Mouse (Mus musculus): Measurements from ENCODE around the gene Retnlb. TPM values are rescaled to one million over a fixed set of nuclear protein-coding genes. Genes with fewer than 3 reads are reported as not detected.
"Not testable (repeated sequence)": the region's sequence is repeated elsewhere in the genome, so short reads cannot be mapped to it uniquely, and the experiment has no call there.

Retnlb gene
- polyA plus RNA-seq, 1 experiment from 2014 or later: not detected

DNA sequence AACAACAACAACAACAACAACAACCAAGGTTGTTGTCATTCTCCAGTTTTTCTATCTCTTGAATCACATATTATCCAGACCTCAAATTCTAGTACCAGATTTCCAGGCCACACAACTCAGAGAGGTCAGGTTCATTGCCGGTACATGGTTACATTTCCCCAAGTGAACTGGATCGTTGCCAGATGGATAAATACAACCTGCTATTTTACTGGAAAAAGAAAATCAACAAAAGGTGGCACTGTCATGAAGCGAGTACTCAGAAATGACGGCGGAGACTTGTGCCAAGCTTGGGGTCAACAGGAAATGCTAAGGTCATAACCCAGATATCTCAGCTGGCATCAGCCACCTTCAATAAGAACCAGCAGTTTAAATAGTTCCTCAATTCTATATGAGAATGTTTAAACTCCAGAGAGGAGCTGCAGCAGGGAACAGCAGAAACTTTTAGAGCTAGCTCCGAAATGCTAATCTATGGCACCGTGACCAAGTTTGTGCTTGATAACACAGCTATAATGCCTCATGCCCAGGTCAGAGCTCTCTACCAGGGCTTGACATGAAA is 4.7 kb upstream of the Retnlb start:
- no peak overlapping the region for H3K9ac ChIP-seq
- H3K4me3 ChIP-seq (replicated peaks): no peak overlapping the region
- H3K27me3 ChIP-seq: no peaks in the 10 kb centered on the region
- no peaks in the 10 kb centered on the region for H3K9me3 ChIP-seq (replicated peaks)
- no peaks in the 10 kb centered on the region for H3K36me3 ChIP-seq
- WGBS: 55% methylated on average over 7 of the region's 7 CpGs
- no peak for ATAC-seq (ENCODE audit: insufficient number of reproducible peaks, low FRiP score, low TSS enrichment, low read depth)
- H3K4me1 ChIP-seq: no peaks in the 10 kb centered on the region
- H3K27ac ChIP-seq (replicated peaks): no peak overlapping the region
- H3K4me2 ChIP-seq (replicated peaks): no peak overlapping the region

GRCm38 (mm10) chr16:48818524-48818923 is 1.9 kb downstream of the Retnlb start:
- no peaks in the 10 kb centered on the region for H3K36me3 ChIP-seq
- WGBS: 89% methylated on average over 6 of the region's 6 CpGs
- ATAC-seq (ENCODE audit: insufficient number of reproducible peaks, low FRiP score, low TSS enrichment, low read depth): no peak
- H3K4me2 ChIP-seq (replicated peaks): no peak overlapping the region
- H3K9ac ChIP-seq: no peak overlapping the region
- H3K27me3 ChIP-seq: no peaks in the 10 kb centered on the region
- no peaks in the 10 kb centered on the region for H3K4me1 ChIP-seq
- H3K9me3 ChIP-seq (replicated peaks): no peaks in the 10 kb centered on the region
- no peak overlapping the region for H3K27ac ChIP-seq (replicated peaks)
- H3K4me3 ChIP-seq (replicated peaks): no peak overlapping the region

DNA sequence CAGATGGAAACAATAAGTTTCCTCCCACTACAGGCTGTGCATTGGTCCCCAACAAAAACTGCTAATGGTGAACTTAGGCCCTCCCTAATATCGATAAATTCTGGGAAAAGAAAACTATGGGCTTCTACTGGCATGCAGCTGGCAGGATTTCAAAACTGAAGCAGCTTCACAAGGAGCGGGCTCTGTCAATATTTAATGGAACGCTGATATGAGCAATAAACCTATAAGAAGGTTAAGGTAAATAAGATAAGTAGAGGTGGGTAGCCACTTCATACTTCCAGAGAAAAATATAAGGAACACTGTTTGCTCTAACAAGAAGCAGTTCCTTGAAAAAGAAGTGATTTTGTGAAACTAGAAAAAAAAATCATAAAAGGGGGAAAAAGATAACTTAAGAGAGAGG is 9.8 kb downstream of the Retnlb start:
- 83% methylated on average over 3 of the region's 3 CpGs for WGBS
- H3K9ac ChIP-seq: no peak overlapping the region

DNA sequence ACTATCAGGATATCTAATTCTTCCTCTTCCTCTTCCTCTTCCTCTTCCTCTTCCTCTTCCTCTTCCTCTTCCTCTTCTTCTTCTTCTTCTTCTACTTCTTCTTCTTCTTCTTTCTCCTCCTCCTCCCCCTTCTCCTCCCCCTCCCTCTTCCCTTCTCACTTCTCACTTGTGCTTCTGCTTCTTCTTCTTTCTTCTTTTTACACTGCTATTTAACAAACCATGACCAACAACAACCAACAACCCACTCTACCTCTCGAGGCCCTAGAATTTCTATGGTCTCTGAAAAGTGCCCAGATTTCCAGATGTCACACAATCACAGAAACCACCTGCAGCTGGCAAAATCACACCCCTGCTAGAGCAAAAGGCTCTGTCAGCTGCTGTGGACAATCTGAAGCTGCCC is 11.0 kb downstream of the Retnlb start:
- 47% methylated on average over 1 of the region's 1 CpGs for WGBS
- H3K9ac ChIP-seq: no peak overlapping the region
- no peak overlapping the region for H3K4me3 ChIP-seq (replicated peaks)
- no peak for ATAC-seq (ENCODE audit: insufficient number of reproducible peaks, low FRiP score, low TSS enrichment, low read depth)
- H3K4me1 ChIP-seq: no peaks in the 10 kb centered on the region
- H3K27me3 ChIP-seq: no peaks in the 10 kb centered on the region
- H3K27ac ChIP-seq (replicated peaks): no peak overlapping the region
- H3K36me3 ChIP-seq: no peaks in the 10 kb centered on the region
- no peaks in the 10 kb centered on the region for H3K9me3 ChIP-seq (replicated peaks)
- H3K4me2 ChIP-seq (replicated peaks): no peak overlapping the region

More for the DNA sequence above, 9.8 kb downstream of the Retnlb start:
- Histone ChIP-seq H3K9me3 (replicated peaks) (no peaks in the 10 kb centered on the region), H3K27ac (replicated peaks) (no peak overlapping the region), H3K36me3 (no peaks in the 10 kb centered on the region), H3K4me1 (no peaks in the 10 kb centered on the region), H3K27me3 (no peaks in the 10 kb centered on the region), H3K4me3 (replicated peaks) (no peak overlapping the region), H3K4me2 (replicated peaks) (no peak overlapping the region)
- no peak for ATAC-seq (ENCODE audit: insufficient number of reproducible peaks, low FRiP score, low TSS enrichment, low read depth)

- no peaks in the 10 kb centered on the region for H3K4me1 ChIP-seq
- H3K9ac ChIP-seq: no peak overlapping the region
- no peak for ATAC-seq (ENCODE audit: insufficient number of reproducible peaks, low FRiP score, low TSS enrichment, low read depth)
- no peaks in the 10 kb centered on the region for H3K27me3 ChIP-seq
- no peak overlapping the region for H3K4me3 ChIP-seq (replicated peaks)
- WGBS: 79% methylated on average over 4 of the region's 4 CpGs
- H3K4me2 ChIP-seq (replicated peaks): no peak overlapping the region
- no peak overlapping the region for H3K27ac ChIP-seq (replicated peaks)
- no peaks in the 10 kb centered on the region for H3K36me3 ChIP-seq
- H3K9me3 ChIP-seq (replicated peaks): no peaks in the 10 kb centered on the region
Observed at GRCm38 (mm10) chr16:48829060-48829459, 12.4 kb downstream of the Retnlb start.

- no peak overlapping the region for H3K4me2 ChIP-seq (replicated peaks)
- H3K9ac ChIP-seq: no peak overlapping the region
- 79% methylated on average over 8 of the region's 8 CpGs for WGBS
- no peak for ATAC-seq (ENCODE audit: insufficient number of reproducible peaks, low FRiP score, low TSS enrichment, low read depth)
- no peaks in the 10 kb centered on the region for H3K4me1 ChIP-seq
- H3K27ac ChIP-seq (replicated peaks): no peak overlapping the region
- H3K9me3 ChIP-seq (replicated peaks): no peaks in the 10 kb centered on the region
- H3K36me3 ChIP-seq: no peaks in the 10 kb centered on the region
- no peak overlapping the region for H3K4me3 ChIP-seq (replicated peaks)
- H3K27me3 ChIP-seq: no peaks in the 10 kb centered on the region
Observed at GRCm38 (mm10) chr16:48832055-48832454, 15.4 kb downstream of the Retnlb start.

- not testable (repeated sequence) for H3K36me3 ChIP-seq; H3K9ac ChIP-seq; H3K9me3 ChIP-seq (replicated peaks); ATAC-seq (ENCODE audit: insufficient number of reproducible peaks, low FRiP score, low TSS enrichment, low read depth); H3K4me3 ChIP-seq (replicated peaks); H3K4me2 ChIP-seq (replicated peaks); H3K4me1 ChIP-seq; H3K27ac ChIP-seq (replicated peaks); H3K27me3 ChIP-seq
- WGBS: 65% methylated on average over 1 of the region's 1 CpGs
Observed at GRCm38 (mm10) chr16:48833626-48834025, 17.0 kb downstream of the Retnlb start.

DNA sequence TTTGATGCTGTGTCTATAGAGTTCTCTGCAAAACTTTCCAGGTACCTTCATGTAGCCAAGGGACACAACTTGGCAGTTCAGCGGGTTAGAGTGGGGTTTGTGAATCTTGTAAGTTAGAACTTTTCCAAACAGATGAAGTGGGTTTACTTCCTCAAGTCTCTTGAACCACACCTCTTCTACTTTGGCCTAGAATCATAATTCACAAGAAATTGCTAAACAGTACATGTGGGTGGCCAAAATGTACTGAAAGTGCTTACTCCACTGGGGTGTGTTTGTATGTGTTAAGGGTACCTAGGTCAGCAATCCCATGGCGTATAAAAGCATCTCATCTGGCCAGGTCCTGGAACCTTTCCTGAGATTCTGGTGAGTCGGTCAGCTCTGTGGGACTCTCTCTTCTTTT is 25.6 kb downstream of the Retnlb start, which contains the start of gene Retnla:
Gene Retnla (plus strand): TSS at position 286 of the 400 bp plus-strand sequence.
- 75% methylated on average over 3 of the region's 3 CpGs for WGBS
- no peak within 1 kb of the TSS for H3K4me2 ChIP-seq (replicated peaks)
- no peaks in the 10 kb centered on the region for H3K9me3 ChIP-seq (replicated peaks)
- no peak within 1 kb of the TSS for H3K4me3 ChIP-seq (replicated peaks)
- no peak for ATAC-seq (ENCODE audit: insufficient number of reproducible peaks, low FRiP score, low TSS enrichment, low read depth)
- H3K4me1 ChIP-seq: no peaks in the 10 kb centered on the region
- no peak within 1 kb of the TSS for H3K27ac ChIP-seq (replicated peaks)
- no peaks in the 10 kb centered on the region for H3K27me3 ChIP-seq
- H3K36me3 ChIP-seq: no peaks in the 10 kb centered on the region
- H3K9ac ChIP-seq: no peak within 1 kb of the TSS

GRCm38 (mm10) chr16:48843671-48844386 is 27.2 kb downstream of the Retnlb start:
- no peak overlapping the region for H3K4me3 ChIP-seq (replicated peaks)
- H3K27ac ChIP-seq (replicated peaks): no peak overlapping the region
- H3K4me1 ChIP-seq: no peaks in the 10 kb centered on the region
- H3K9me3 ChIP-seq (replicated peaks): no peaks in the 10 kb centered on the region
- no peaks in the 10 kb centered on the region for H3K36me3 ChIP-seq
- no peak overlapping the region for H3K9ac ChIP-seq
- 84% methylated on average over 4 of the region's 4 CpGs for WGBS
- no peaks in the 10 kb centered on the region for H3K27me3 ChIP-seq
- no peak for ATAC-seq (ENCODE audit: insufficient number of reproducible peaks, low FRiP score, low TSS enrichment, low read depth)
- H3K4me2 ChIP-seq (replicated peaks): no peak overlapping the region

- H3K36me3 ChIP-seq; H3K27me3 ChIP-seq; H3K4me3 ChIP-seq (replicated peaks); H3K9me3 ChIP-seq (replicated peaks); H3K9ac ChIP-seq; ATAC-seq (ENCODE audit: insufficient number of reproducible peaks, low FRiP score, low TSS enrichment, low read depth); H3K4me1 ChIP-seq; H3K4me2 ChIP-seq (replicated peaks); H3K27ac ChIP-seq (replicated peaks): not testable (repeated sequence)
- 94% methylated on average over 1 of the region's 1 CpGs for WGBS
Observed at GRCm38 (mm10) chr16:48865004-48865403, 48.3 kb downstream of the Retnlb start.

DNA sequence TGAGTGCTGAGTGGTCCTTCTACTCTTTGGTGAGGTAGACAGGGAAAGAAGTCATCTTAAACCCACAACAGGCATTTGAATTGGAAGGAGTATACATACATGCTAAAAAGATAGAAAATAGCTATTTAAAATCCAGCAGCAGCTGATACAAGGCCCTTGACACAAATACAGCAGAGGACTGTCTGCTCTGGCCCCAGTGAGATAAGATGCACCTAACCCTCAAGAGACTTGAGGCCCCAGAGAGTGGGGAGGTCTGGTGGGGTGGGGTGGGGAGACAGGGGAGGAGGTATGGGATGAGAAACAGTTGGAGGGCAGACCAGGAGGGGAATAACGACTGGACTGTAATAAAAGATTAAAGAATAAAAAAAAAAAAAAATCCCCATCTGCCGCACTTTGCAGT is 51.0 kb downstream of the Retnlb start:
- no peak overlapping the region for H3K27ac ChIP-seq (replicated peaks)
- H3K9ac ChIP-seq: no peak overlapping the region
- H3K36me3 ChIP-seq: no peaks in the 10 kb centered on the region
- H3K4me1 ChIP-seq: no peaks in the 10 kb centered on the region
- no peaks in the 10 kb centered on the region for H3K27me3 ChIP-seq
- ATAC-seq (ENCODE audit: insufficient number of reproducible peaks, low FRiP score, low TSS enrichment, low read depth): no peak
- H3K4me2 ChIP-seq (replicated peaks): no peak overlapping the region
- WGBS: 72% methylated on average over 2 of the region's 2 CpGs
- no peaks in the 10 kb centered on the region for H3K9me3 ChIP-seq (replicated peaks)
- no peak overlapping the region for H3K4me3 ChIP-seq (replicated peaks)
